Mouse (Mus musculus) C2C12 (cell line): Measurements from ENCODE around the gene Cyp24a1.

Source experiments
- CEBPB ChIP-seq: IDR thresholded peaks from one replicate; pipeline ENCODE4 v1.6.1; 2011; ENCODE audit warnings: low read depth, mild to moderate bottlenecking, control low read depth, moderate library complexity
- CTCF ChIP-seq: IDR thresholded peaks from one replicate; pipeline ENCODE4 v1.5.1; 2011; ENCODE audit not compliant: control insufficient read depth, insufficient read depth, insufficient read length
- USF1 ChIP-seq: IDR thresholded peaks from one replicate; pipeline ENCODE4 v1.6.1; 2011; ENCODE audit warnings: low read depth, mild to moderate bottlenecking, control low read depth, moderate library complexity

DNA sequence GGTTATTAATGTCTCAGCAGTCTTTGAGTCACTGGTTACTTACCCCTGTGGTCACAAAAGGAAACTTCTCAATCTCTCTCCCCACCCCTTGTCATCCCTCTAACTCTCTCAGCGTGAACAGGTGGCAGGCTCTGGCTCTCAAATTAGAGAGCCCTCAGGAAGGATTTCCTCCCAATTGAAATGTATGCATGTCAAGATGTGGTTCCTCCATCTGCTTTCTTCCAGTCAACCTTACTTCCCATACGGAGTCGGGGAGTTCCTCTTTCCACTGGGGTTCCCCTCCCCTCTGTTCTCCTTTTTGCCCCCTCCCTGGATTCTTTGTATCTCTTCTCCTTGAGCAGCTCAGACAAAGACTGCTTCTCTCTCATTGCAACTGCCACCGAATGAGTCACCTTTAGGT is 60.7 kb downstream of the Cyp24a1 start:
- no peak for TF ChIP-seq USF1
- no peak for TF ChIP-seq CEBPB
- no peak for TF ChIP-seq CTCF
